Mouse (Mus musculus) embryonic facial prominence, embryonic 13.5 days (tissue): ENCODE data around the gene Fut1. TPM values are rescaled to one million over a fixed set of nuclear protein-coding genes. Genes with fewer than 3 reads are reported as not detected.

Experiments
- ATAC-seq: fragments of 200-750 bp; cut with Nextera tagmentation; 2 replicates; pipeline ENCODE4 v1.8.0; 2017; ENCODE audit warnings: low read depth; ENCODE audit not compliant: insufficient number of reproducible peaks, insufficient read depth, low FRiP score, low TSS enrichment
- H3K27ac ChIP-seq: fragments of 300-500 bp; sonication (generic); 2 replicates; pipeline ENCODE4 v1.5.1; 2015; ENCODE audit warnings: moderate library complexity, mild to moderate bottlenecking, inconsistent platforms
- H3K27me3 ChIP-seq: fragments of 300-500 bp; sonication (generic); 2 replicates; pipeline ENCODE4 v1.6.1; 2015; ENCODE audit warnings: mild to moderate bottlenecking, inconsistent platforms
- H3K36me3 ChIP-seq: fragments of 300-500 bp; sonication (generic); 2 replicates; pipeline ENCODE4 v1.6.1; 2015; ENCODE audit warnings: mild to moderate bottlenecking, inconsistent platforms
- H3K4me1 ChIP-seq: fragments of 300-500 bp; sonication (generic); 2 replicates; pipeline ENCODE4 v1.6.1; 2015; ENCODE audit warnings: inconsistent platforms
- H3K4me2 ChIP-seq: fragments of 300-500 bp; sonication (generic); 2 replicates; pipeline ENCODE4 v1.6.1; 2015; ENCODE audit warnings: moderate library complexity, mild to moderate bottlenecking, inconsistent platforms
- H3K4me3 ChIP-seq: fragments of 300-500 bp; sonication (generic); 2 replicates; pipeline ENCODE4 v1.5.1; 2015; ENCODE audit warnings: mild to moderate bottlenecking, inconsistent platforms
- H3K9ac ChIP-seq: fragments of 300-500 bp; sonication (generic); 2 replicates; pipeline ENCODE4 v1.6.1; 2015; ENCODE audit warnings: mild to moderate bottlenecking, inconsistent platforms
- H3K9me3 ChIP-seq: fragments of 300-500 bp; sonication (generic); 2 replicates; pipeline ENCODE4 v1.6.1; 2016; ENCODE audit warnings: inconsistent platforms
- WGBS: fragments of 180-500 bp; shearing (Covaris S2); methylation state at CpG from one replicate; pipeline ENCODE4 v1.1.7; 2015; ENCODE audit warnings: mixed read lengths; 5-methylcytosine and 5-hydroxymethylcytosine counted together
- polyA plus RNA-seq: library from polyadenylated mRNA; unstranded; fragments of >200 nt; fragmentation: Nextera tagmentation; extraction: Ambion mirVana; gene quantifications from 2 replicates; pipeline ENCODE4 v1.2.1, GENCODE M21; 2015

The Fut1 gene
- polyA plus RNA-seq, 1 experiment from 2014 or later: 2.3 TPM

GRCm38 (mm10) chr7:45630064-45630907 is 13.2 kb downstream of the Fut1 start:
- Histone ChIP-seq H3K27ac (no peak overlapping the region), H3K27me3 (peaks cover 59% of the 10 kb centered on the region), H3K9me3 (no peaks in the 10 kb centered on the region), H3K9ac (no peak overlapping the region), H3K4me3 (no peak overlapping the region), H3K4me2 (no peak overlapping the region), H3K36me3 (no peaks in the 10 kb centered on the region), H3K4me1 (peaks cover 16% of the 10 kb centered on the region)
- 70% methylated on average over 23 of the region's 23 CpGs for WGBS
- no peak for ATAC-seq

- Histone ChIP-seq H3K27ac (no peak overlapping the region), H3K4me3 (peak overlapping the region; percentile 24), H3K4me1 (peaks cover 16% of the 10 kb centered on the region), H3K9ac (peak overlapping the region; percentile 63), H3K9me3 (0 out of 2 replicates have a peak, but pooled peaks cover 6% of the 10 kb centered on the region), H3K36me3 (peaks cover 11% of the 10 kb centered on the region), H3K4me2 (peak overlapping the region; percentile 57), H3K27me3 (peaks cover 51% of the 10 kb centered on the region)
- ATAC-seq: no peak
- 9% methylated on average over 35 of the region's 35 CpGs for WGBS
These were observed 15.4 kb downstream of the Fut1 start for GRCm38 (mm10) chr7:45632499-45632898.

DNA sequence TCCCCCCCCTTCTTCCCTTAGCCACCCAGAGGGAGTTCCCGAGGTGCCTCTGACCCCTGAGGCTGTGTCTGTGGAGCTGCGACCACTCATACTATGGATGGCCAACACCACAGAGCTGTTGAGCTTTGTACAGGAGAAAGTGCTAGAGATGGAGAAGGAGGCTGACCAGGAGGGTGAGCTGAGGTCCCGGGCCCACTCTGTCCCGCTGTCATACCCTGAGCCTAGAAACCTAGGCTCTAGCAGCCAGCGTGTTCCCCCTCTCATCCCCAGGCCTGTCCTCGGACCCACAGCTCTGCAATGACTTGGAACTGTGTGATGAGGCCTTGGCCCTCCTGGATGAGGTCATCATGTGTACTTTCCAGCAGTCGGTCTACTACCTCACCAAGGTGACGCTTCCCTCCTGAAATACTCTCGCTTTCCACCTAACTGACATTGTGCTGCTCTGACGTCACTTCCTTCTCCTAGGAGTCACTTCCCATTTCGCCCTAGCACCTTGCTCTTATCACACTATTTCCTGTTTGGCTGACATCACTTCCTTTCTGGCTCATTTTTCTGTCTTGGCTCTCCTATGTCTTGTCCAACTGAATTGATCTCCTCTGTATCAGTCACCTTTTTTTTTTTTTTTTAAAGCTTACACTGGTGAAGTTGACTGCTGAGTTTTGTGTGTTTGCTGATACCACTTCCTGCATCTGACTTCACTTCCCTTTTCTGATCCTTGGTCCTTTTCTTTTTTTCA is 18.0 kb downstream of the Fut1 start:
- Histone ChIP-seq H3K27me3 (peaks cover 30% of the 10 kb centered on the region), H3K36me3 (peaks cover 11% of the 10 kb centered on the region), H3K4me2 (no peak overlapping the region), H3K9ac (no peak overlapping the region), H3K9me3 (0 out of 2 replicates have a peak, but pooled peaks cover 6% of the 10 kb centered on the region), H3K4me3 (no peak overlapping the region), H3K27ac (0 out of 2 replicates have a peak overlapping the region, but pooled peaks have one; percentile 13), H3K4me1 (peaks cover 15% of the 10 kb centered on the region)
- no peak for ATAC-seq
- WGBS: 79% methylated on average over 11 of the region's 11 CpGs

DNA sequence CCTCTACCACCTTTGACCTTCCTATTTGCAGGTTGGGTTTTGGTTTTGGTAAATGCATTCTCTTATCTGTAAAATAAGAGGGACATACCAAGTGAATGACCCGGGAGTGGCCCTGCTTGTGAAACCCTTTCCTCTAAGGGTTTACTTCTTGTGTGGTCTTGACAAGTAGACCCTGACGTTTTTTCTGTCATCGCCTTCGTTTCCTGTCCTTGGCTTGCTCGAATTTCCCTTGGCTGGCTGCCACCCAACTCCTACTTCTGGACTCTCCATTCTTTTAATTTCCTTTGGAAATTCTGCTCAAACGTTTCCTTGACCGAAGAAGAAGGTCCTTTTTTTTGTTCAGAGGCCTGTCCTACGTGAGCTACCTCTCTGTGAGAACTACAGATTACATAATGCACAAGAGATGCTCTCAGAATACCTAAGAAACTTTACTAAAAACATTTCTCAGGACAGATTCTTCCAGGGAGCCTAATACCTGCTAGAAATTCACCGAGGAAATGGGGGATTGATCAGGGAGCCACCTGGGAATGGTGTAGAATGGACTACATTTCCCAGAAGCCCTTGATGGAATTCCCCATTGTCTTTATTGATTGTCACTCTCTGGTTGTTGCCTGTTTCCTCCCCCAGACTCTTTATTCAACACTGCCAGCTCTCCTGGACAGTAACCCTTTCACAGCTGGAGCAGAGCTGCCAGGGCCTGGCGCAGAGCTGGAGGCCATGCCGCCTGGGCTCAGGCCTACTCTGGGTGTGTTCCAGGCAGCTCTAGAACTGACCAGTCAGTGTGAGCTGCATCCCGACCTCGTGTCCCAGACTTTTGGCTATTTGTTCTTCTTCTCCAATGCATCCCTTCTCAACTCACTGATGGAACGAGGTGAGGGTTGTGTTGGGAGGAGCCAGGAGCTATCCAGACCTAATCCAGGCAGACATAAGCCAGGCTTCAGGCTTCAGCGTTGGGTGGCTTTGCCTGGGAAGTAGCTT is 18.9 kb downstream of the Fut1 start:
- H3K9ac ChIP-seq: no peak overlapping the region
- WGBS: 77% methylated on average over 15 of the region's 15 CpGs
- H3K36me3 ChIP-seq: peaks cover 11% of the 10 kb centered on the region
- 0 out of 2 replicates have a peak, but pooled peaks cover 6% of the 10 kb centered on the region for H3K9me3 ChIP-seq
- no peak overlapping the region for H3K4me2 ChIP-seq
- peaks cover 24% of the 10 kb centered on the region for H3K27me3 ChIP-seq
- H3K4me3 ChIP-seq: no peak overlapping the region
- no peak for ATAC-seq
- H3K27ac ChIP-seq: 0 out of 2 replicates have a peak overlapping the region, but pooled peaks have one; percentile 13
- peaks cover 21% of the 10 kb centered on the region for H3K4me1 ChIP-seq

DNA sequence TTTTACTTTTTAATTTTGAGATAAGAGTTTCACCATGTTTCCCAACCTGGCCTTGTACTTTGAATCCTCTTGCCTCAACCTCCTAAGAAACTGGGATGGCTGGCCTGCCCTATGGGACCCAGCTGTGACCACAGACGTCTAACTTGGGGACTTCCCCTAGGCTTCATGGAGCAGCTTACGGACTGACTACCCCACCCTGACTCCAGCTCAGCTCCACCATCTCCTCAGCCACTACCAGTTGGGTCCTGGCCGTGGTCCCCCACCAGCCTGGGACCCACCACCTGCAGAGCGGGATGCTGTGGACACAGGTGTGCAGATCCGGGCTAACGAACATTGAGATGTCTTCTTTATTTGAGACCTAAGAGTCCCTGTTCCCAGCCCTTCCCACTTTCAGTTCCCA is 20.6 kb downstream of the Fut1 start:
- ATAC-seq: no peak
- Histone ChIP-seq H3K9me3 (0 out of 2 replicates have a peak, but pooled peaks cover 6% of the 10 kb centered on the region), H3K4me2 (peak overlapping the region; percentile 60), H3K9ac (peak overlapping the region; percentile 64; the same call in 1 of the 2 replicates), H3K4me3 (no peak overlapping the region), H3K4me1 (peaks cover 32% of the 10 kb centered on the region), H3K36me3 (peaks cover 11% of the 10 kb centered on the region), H3K27ac (no peak overlapping the region), H3K27me3 (peaks cover 9% of the 10 kb centered on the region)
- 94% methylated on average over 6 of the region's 6 CpGs for WGBS

DNA sequence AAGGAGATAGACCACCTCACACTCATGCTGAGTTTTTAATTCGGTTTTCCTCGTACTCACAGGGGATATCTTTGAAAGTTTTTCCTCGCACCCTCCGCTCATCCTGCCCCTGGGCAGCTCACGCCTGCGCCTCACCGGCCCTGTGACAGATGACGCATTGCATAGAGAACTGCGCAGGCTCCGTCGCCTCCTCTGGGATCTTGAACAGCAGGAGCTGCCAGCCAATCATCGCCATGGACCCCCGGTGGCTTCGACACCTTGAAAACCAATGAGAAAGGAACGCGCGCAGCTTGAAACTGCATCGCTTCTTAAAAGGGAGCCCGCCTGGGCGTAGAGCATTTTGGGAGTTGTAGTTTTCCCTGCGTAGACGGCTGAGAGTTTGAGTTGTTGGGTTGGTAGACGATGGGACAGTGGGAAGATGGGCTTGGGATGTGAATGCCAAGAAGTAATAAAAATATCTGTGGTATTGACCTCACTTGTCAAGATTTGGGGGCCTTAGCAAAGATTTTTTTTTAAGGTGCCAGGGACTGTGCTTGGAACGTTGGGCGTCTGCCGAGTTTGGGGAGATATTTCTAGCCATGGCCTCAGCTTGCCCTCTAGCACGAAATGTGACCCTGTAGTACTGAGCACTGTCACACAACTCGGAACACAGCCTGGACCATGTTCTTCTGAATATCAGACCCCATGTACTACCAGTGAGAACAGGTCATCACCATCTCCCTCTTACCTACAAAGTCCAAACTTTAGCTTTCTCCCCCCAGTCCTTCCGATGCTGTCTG is 21.7 kb downstream of the Fut1 start:
- Histone ChIP-seq H3K4me2 (peak overlapping the region; percentile 60), H3K27ac (no peak overlapping the region; the same call in 1 of the 2 replicates), H3K27me3 (no peaks in the 10 kb centered on the region), H3K9me3 (0 out of 2 replicates have a peak, but pooled peaks cover 6% of the 10 kb centered on the region), H3K4me1 (peaks cover 37% of the 10 kb centered on the region), H3K4me3 (peak overlapping the region; percentile 36), H3K36me3 (peaks cover 11% of the 10 kb centered on the region), H3K9ac (peak overlapping the region; percentile 64)
- 18% methylated on average over 29 of the region's 29 CpGs for WGBS
- peak; percentile 83 for ATAC-seq

GRCm38 (mm10) chr7:45639561-45640027 is 22.5 kb downstream of the Fut1 start, which contains the start of gene Mamstr:
Mamstr (plus strand) TSS chr7:45639977.
- Histone ChIP-seq H3K9me3 (0 out of 2 replicates have a peak, but pooled peaks cover 6% of the 10 kb centered on the region), H3K4me3 (no peak within 1 kb of the TSS), H3K4me2 (peak within 1 kb of the TSS; percentile 60), H3K27me3 (no peaks in the 10 kb centered on the region), H3K36me3 (peaks cover 11% of the 10 kb centered on the region), H3K9ac (peak within 1 kb of the TSS; percentile 11; the same call in 1 of the 2 replicates), H3K4me1 (peaks cover 44% of the 10 kb centered on the region), H3K27ac (peak within 1 kb of the TSS; percentile 95; the same call in 1 of the 2 replicates)
- 17% methylated on average over 19 of the region's 19 CpGs for WGBS
- ATAC-seq: no peak

DNA sequence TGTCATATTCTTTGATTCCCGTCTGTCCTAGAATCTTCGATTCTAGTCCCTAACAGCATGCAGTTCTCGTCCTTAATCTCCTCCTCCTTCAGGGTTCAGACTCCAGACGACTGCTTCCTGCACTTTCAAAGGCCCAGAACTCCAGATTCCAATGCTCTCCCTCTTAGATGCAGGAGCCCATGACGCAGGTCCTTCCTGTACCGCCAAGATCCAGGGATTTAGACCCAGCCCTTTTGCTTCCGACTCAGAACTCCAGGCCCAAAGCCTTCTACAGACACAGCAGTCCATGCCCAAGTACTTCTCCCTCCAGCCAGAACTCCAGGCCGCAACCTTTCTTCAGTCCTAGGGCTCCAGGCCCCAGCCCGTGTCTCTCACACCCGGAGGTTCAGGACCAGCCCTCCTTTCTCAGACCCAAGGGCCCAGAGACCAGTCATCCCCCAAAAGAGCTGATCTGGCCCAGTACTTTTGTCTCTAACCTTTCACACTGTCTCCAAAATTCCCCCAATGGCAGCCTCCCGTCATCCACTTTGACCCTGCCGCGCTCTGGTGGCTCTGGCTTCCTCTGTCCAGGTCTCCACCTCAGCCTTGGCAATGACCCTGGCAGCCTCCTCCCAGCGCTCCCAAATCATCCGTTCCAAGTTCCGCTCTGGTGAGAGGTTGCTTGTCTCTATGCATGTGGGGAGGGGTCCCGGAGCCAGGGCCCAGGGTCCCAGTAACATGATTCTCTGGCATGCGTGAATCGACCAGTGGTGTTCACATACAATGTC is 23.3 kb downstream of the Fut1 start:
- peaks cover 49% of the 10 kb centered on the region for H3K4me1 ChIP-seq
- peaks cover 11% of the 10 kb centered on the region for H3K36me3 ChIP-seq
- H3K9ac ChIP-seq: peak overlapping the region; percentile 11; the same call in 1 of the 2 replicates
- H3K9me3 ChIP-seq: 0 out of 2 replicates have a peak, but pooled peaks cover 6% of the 10 kb centered on the region
- H3K4me2 ChIP-seq: no peak overlapping the region
- no peaks in the 10 kb centered on the region for H3K27me3 ChIP-seq
- no peak overlapping the region for H3K4me3 ChIP-seq
- H3K27ac ChIP-seq: peak overlapping the region; percentile 95; the same call in 1 of the 2 replicates
- ATAC-seq: no peak
- WGBS: 68% methylated on average over 19 of the region's 19 CpGs

DNA sequence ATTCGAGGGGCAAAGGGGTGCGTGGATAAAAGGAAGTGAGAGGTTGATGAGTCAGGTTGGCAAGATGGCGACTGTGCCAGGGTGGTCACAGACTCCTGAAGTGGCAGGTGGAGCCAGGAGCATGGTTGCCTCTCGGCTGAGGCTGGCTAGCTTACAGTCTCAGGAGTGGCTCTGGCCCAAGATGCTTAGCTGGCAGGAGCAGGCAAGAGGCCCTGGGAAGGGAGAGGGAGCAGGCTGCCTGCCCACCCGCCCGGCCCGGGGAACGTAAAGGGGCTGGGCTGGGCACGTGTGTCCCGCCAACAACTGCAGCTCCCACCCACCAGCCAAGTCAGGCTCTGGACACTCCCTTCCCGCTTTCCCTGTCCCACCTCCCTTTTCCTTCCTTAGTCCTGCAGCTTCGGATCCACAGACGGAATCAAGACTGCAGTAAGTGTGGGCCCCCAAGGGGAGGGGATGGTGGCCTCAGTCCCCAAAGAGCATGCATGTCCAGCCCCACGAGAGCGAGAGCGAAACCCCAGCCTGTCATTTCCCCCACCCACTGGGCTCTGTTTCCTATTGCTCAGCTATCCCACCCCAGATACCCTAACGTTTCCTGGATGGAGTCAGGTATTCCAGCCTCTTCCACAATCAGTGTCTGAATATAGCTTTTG is 24.4 kb downstream of the Fut1 start:
- Histone ChIP-seq H3K4me3 (peak overlapping the region; percentile 54), H3K27ac (peak overlapping the region; percentile 95), H3K9ac (peak overlapping the region; percentile 83), H3K27me3 (no peaks in the 10 kb centered on the region), H3K4me1 (peaks cover 49% of the 10 kb centered on the region), H3K36me3 (peaks cover 4% of the 10 kb centered on the region), H3K4me2 (peak overlapping the region; percentile 81), H3K9me3 (no peaks in the 10 kb centered on the region)
- WGBS: 60% methylated on average over 17 of the region's 17 CpGs
- no peak for ATAC-seq
